Mouse (Mus musculus) mesoderm, embryonic 11.5 days (tissue): ENCODE data around the gene Krt79.
A peak's percentile ranks its signal among the peaks of the same experiment; 100 is the strongest.

Source experiments
- DNase-seq: peaks from one replicate; pipeline ENCODE4 v3.0.0-alpha.2; 2012; ENCODE audit warnings: low read depth, low spot score

The Krt79 gene

GRCm38 (mm10) chr15:101933024-101933423, 7.1 kb downstream of the Krt79 start:
- no peak for DNase-seq

GRCm38 (mm10) chr15:101929666-101930065, 10.5 kb downstream of the Krt79 start:
- DNase-seq = no peak

GRCm38 (mm10) chr15:101929087-101929486, 11.0 kb downstream of the Krt79 start:
- no peak for DNase-seq

- no peak for DNase-seq
Measured at GRCm38 (mm10) chr15:101927340-101928080, 12.6 kb downstream of the Krt79 start.

GRCm38 (mm10) chr15:101925041-101925440, 15.1 kb downstream of the Krt79 start:
- no peak for DNase-seq

- no peak for DNase-seq
Measured at GRCm38 (mm10) chr15:101924635-101925034, 15.5 kb downstream of the Krt79 start, which contains the start of gene Krt4. Gene Krt4, minus strand, starts transcription at chr15:101924735.

- DNase-seq = no peak
Measured at GRCm38 (mm10) chr15:101922296-101922695, 17.8 kb downstream of the Krt79 start.

- no peak for DNase-seq
Measured at GRCm38 (mm10) chr15:101916072-101916471, 24.1 kb downstream of the Krt79 start.

GRCm38 (mm10) chr15:101904849-101905248, 35.3 kb downstream of the Krt79 start:
- DNase-seq = no peak

- DNase-seq = no peak
Measured at GRCm38 (mm10) chr15:101902171-101903149, 37.7 kb downstream of the Krt79 start.

GRCm38 (mm10) chr15:101895216-101895615, 44.9 kb downstream of the Krt79 start:
- no peak for DNase-seq

GRCm38 (mm10) chr15:101892820-101893219, 47.3 kb downstream of the Krt79 start, which contains the start of gene Krt76:
Gene Krt76, minus strand, starts transcription at chr15:101892920.
- no peak for DNase-seq

- peak; percentile 64 for DNase-seq
Measured at GRCm38 (mm10) chr15:101879776-101880175, 60.3 kb downstream of the Krt79 start.
